Mouse (Mus musculus): ENCODE results near the gene Nfkbil1.

GRCm38 (mm10) chr17:35186681-35187080, 48.9 kb downstream of the Nfkbil1 start:
- TF ChIP-seq CTCF (IDR thresholded peaks at IDR 0.05; ENCODE audit: control insufficient read depth, insufficient read depth, insufficient read length) (no peak), MAX (IDR thresholded peaks at IDR 0.05) (no peak)
